Mouse (Mus musculus) adipose tissue, adult 10 weeks (tissue): Measurements from ENCODE around the gene Cnst. TPM values are rescaled to one million over a fixed set of nuclear protein-coding genes. Genes with fewer than 3 reads are reported as not detected.

Experiments used
- polyA plus RNA-seq: library from polyadenylated mRNA; stranded (reverse); fragments of 350-450 nt; fragmentation: Illumina TruSeq; extraction: RNeasy Lipid Tissue Mini Kit (QIAGEN cat#74804); gene quantifications from one replicate; pipeline ENCODE4 v1.2.3, GENCODE M21; 2014; ENCODE audit warnings: low read depth, low replicate concordance

Gene Cnst
- 14.0 TPM for polyA plus RNA-seq

DNA sequence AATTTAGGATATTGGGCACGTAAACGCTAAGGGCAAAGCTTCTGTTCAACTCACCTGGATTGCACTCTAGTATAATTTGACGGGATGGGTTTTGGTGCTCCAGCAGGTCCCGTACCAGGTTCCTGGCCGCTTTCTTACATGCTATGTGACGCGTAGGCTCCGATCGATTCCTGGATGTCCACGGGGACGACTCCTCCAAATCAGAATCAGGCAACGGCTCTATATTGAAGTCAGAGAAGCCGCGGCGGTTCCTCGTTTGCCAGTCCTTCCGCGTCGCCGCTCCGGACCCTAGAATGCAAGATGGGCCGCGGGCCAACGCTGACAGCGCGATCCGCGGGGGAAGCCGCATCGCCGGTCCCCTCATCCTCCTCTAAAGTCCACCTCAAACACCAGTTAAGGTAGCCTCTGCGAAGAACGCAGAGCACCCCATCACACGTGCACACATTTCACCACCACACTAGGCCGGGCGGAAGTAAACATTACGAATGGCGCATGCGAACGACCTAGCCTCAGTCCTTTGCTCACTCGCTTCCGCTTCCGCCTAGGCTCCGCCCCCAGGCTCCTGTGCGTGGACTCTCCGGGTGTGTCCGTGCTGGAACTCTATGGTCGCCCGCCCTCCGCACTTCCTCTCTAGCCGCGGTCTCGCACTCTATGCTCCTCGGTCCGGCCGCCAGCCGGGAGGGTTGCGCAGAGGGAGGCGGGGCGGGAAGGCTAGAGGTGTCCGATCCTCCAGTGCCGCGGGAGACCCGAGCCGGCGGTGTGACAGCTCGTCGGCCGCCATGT lies at the start of gene Cnst, which contains the start of gene Tfb2m:
Cnst (plus strand) TSS at position 603 of the 783 bp plus-strand sequence.
Tfb2m (minus strand) TSS at position 500 of the 783 bp plus-strand sequence.

DNA sequence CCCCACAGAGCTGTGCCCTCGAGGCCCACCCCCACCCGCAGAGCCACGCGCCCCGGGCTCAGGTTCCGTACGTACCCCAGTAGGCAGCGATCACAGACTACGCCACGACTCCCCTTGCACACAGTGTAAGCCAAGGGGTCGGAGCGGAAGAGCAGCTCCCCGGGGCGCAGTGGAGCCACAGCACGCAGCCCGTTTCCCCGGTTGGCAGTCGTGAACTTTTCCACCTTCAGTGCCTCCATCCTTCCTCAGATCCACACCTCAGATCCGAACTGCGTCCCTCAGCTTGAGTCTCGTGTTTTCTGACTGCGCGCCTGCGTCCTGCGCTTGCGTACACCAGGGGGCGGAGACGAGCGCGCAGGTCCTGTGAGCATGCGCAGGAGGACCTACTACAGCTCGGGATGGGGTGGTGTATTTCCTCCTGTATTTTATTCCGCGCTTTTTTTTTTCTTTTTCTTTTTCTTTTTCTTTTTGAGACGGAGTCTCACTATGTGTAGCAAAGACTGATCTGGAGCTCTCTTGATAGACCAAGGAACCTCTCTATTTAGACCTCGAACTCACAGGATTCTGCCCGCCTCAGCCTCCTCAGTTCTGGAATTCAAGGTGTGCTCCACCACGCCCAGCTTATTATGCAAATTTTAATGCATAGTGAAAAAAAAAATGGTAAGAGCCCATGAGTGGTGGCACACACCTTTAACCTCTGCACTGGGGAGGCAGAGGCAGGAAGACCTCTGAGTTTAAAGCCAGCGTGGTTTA lies 28.3 kb upstream of the Cnst start, which contains the start of gene Smyd3:
Smyd3 (minus strand) TSS at position 329 of the 753 bp plus-strand sequence.

DNA sequence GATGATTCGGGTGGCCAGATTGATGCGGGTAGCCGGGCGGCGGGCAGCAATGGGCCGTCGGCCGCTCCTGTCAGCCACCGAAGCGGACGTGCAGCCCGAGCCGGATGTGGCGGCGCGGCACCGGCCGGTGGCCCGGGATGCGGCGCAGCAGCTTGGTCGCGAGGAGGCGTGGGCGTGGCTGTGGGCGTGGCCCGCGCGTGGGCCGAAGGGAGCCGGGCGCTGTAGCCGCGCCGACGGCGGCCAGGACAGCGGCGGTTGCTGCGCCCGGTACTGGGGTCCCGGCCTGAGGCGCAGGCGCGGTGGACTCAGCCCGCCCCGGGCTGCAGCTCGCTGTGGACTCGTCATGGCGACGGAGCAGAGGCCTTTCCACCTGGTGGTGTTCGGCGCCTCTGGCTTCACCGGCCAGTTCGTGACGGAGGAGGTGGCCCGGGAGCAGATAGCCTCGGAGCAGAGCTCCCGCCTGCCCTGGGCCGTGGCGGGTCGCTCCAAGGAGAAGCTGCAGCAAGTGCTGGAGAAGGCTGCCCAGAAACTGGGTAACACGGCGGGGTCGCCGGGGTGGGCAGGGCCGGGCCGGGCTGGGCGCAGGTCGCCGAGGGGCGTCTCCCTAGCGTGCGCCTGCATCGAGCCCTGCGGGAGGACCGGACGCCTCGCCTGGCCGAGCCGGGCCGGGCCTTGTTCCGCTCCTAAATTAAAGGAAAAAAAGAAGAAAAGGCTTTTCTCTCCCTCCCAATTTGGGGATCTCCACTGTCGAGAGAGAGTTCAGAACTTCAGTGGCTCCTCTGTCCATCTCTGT lies 122.0 kb downstream of the Cnst start, which contains the start of gene Sccpdh:
Sccpdh (plus strand) TSS at position 198 of the 793 bp plus-strand sequence.

Other genes starting within 250 kb of the Cnst start
- gene Smyd3, start 28.3 kb upstream of the Cnst start, polyA plus RNA-seq = 5.5 TPM
- 21.6 TPM for gene Tfb2m, start 103 bp upstream of the Cnst start, polyA plus RNA-seq
- gene Sccpdh, start 121.8 kb downstream of the Cnst start, polyA plus RNA-seq = 38.8 TPM
- not detected for gene Kif28, start 198.9 kb downstream of the Cnst start, polyA plus RNA-seq